Mouse (Mus musculus) cerebellum, adult 11-12 months (tissue): ENCODE results near the gene Zfp386.
"Not testable (repeated sequence)": the region's sequence is repeated elsewhere in the genome, so short reads cannot be mapped to it uniquely, and the experiment has no call there.

ENCODE experiments used
- DNase-seq: peaks from one replicate; pipeline ENCODE4 v3.0.0; 2022

The Zfp386 gene

GRCm38 (mm10) chr12:116047440-116048377 is at the start of gene Zfp386:
Zfp386 (plus strand) TSS chr12:116047724.
- DNase-seq = peak; percentile 96

- not testable (repeated sequence) for DNase-seq
These were observed 47.7 kb upstream of the Zfp386 start for GRCm38 (mm10) chr12:115999784-116000183.

- not testable (repeated sequence) for DNase-seq
These were observed 44.6 kb upstream of the Zfp386 start for GRCm38 (mm10) chr12:116002946-116003345.

- DNase-seq = no peak
These were observed 36.7 kb upstream of the Zfp386 start for GRCm38 (mm10) chr12:116010812-116011211.

- no peak for DNase-seq
These were observed 19.4 kb upstream of the Zfp386 start for GRCm38 (mm10) chr12:116028095-116028494.

GRCm38 (mm10) chr12:116035346-116035745 is 12.2 kb upstream of the Zfp386 start:
- no peak for DNase-seq

GRCm38 (mm10) chr12:116044785-116045184 is 2.7 kb upstream of the Zfp386 start:
- no peak for DNase-seq

GRCm38 (mm10) chr12:116048766-116049165 is 1.2 kb downstream of the Zfp386 start:
- no peak for DNase-seq

- no peak for DNase-seq
These were observed 1.7 kb downstream of the Zfp386 start for GRCm38 (mm10) chr12:116049236-116049635.

GRCm38 (mm10) chr12:116049701-116050100 is 2.2 kb downstream of the Zfp386 start:
- DNase-seq = no peak

- DNase-seq = no peak
These were observed 6.8 kb downstream of the Zfp386 start for GRCm38 (mm10) chr12:116054342-116054741.

- no peak for DNase-seq
These were observed 8.6 kb downstream of the Zfp386 start for GRCm38 (mm10) chr12:116056112-116056511.

- DNase-seq = no peak
These were observed 14.2 kb downstream of the Zfp386 start for GRCm38 (mm10) chr12:116061561-116062193.

- DNase-seq = no peak
These were observed 14.7 kb downstream of the Zfp386 start for GRCm38 (mm10) chr12:116062194-116062583.

GRCm38 (mm10) chr12:116063020-116063419 is 15.5 kb downstream of the Zfp386 start:
- no peak for DNase-seq

GRCm38 (mm10) chr12:116071023-116071422 is 23.5 kb downstream of the Zfp386 start:
- DNase-seq = peak; percentile 77

- peak; percentile 64 for DNase-seq
These were observed 29.7 kb downstream of the Zfp386 start, which contains the start of gene Vipr2 for GRCm38 (mm10) chr12:116077074-116077854. Vipr2 (plus strand) TSS chr12:116077726.

- DNase-seq = no peak
These were observed 30.4 kb downstream of the Zfp386 start for GRCm38 (mm10) chr12:116077855-116078366.

- DNase-seq = no peak
These were observed 35.6 kb downstream of the Zfp386 start for GRCm38 (mm10) chr12:116083125-116083524.

GRCm38 (mm10) chr12:116084294-116084693 is 36.8 kb downstream of the Zfp386 start:
- no peak for DNase-seq

GRCm38 (mm10) chr12:116086951-116087600 is 39.6 kb downstream of the Zfp386 start:
- no peak for DNase-seq

- DNase-seq = peak; percentile 84
These were observed 42.3 kb downstream of the Zfp386 start for GRCm38 (mm10) chr12:116089836-116090235.
